Mouse (Mus musculus): ENCODE results near the gene Tuba3b. TPM values are rescaled to one million over a fixed set of nuclear protein-coding genes. Genes with fewer than 3 reads are reported as not detected.

Gene Tuba3b
- polyA plus RNA-seq, 1 experiment: not detected

DNA sequence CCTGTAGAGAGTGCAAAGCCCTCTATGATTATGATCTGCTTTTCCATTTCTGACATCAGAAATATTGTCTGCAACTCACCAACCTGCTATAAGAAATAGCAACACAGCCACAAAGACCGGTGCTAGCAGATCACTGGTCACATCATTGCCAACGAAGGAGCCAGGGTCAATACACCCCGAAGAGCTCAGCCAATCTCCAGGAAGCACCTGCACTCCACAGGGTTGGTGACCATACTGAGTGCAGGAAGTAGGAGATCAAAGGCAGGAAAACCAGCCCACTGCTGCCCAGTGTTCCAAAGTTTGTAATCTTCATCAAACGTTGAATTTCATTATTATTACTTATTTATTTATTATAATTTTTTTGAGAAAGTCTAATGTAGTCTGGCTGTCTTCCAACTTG, 10.9 kb upstream of the Tuba3b start:
- Histone ChIP-seq H3K27ac (ENCODE audit: insufficient read depth, low read length) (no peak overlapping the region), H3K4me3 (ENCODE audit: insufficient read depth, low read length) (no peak overlapping the region), H3K4me1 (ENCODE audit: control insufficient read depth, insufficient read depth, low read length) (no peaks in the 10 kb centered on the region)
- TF ChIP-seq CTCF (IDR thresholded peaks at IDR 0.05; ENCODE audit: extremely low read depth, insufficient read depth, low read length): no peak
- no peak for TF ChIP-seq POLR2A (IDR thresholded peaks at IDR 0.05; ENCODE audit: extremely low read depth, insufficient read depth, low read length)

DNA sequence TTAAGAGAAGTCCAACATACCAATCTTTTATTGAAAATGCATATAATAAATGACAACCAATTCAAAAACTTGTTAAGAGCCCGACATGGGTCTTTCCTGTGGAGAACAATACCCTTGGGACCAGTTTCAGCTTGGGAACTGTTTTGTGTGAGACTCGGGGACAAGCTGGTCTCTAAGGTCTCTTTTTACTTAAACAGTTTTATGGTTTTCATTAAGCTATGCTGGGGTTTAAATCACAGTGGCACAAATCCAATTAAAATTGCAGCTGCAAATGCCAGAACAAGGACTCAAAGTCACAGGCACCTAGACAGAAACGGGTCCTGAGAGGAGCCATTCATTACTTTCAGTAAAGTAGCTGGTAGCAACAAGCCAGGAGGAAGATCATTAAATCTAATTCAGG, 10.4 kb upstream of the Tuba3b start:
- no peak overlapping the region for H3K4me3 ChIP-seq (ENCODE audit: insufficient read depth, low read length)
- no peak for TF ChIP-seq CTCF (IDR thresholded peaks at IDR 0.05; ENCODE audit: extremely low read depth, insufficient read depth, low read length)
- no peak for TF ChIP-seq POLR2A (IDR thresholded peaks at IDR 0.05; ENCODE audit: extremely low read depth, insufficient read depth, low read length)
- H3K4me1 ChIP-seq (ENCODE audit: control insufficient read depth, insufficient read depth, low read length): no peaks in the 10 kb centered on the region
- no peak overlapping the region for H3K27ac ChIP-seq (ENCODE audit: insufficient read depth, low read length)

- Histone ChIP-seq H3K4me1 (ENCODE audit: control insufficient read depth, insufficient read depth, low read length) (no peaks in the 10 kb centered on the region), H3K4me3 (ENCODE audit: insufficient read depth, low read length) (no peak overlapping the region), H3K27ac (ENCODE audit: insufficient read depth, low read length) (no peak overlapping the region)
- TF ChIP-seq POLR2A (IDR thresholded peaks at IDR 0.05; ENCODE audit: extremely low read depth, insufficient read depth, low read length) (no peak), CTCF (IDR thresholded peaks at IDR 0.05; ENCODE audit: extremely low read depth, insufficient read depth, low read length) (no peak)
Measured at GRCm38 (mm10) chr6:145607746-145608145, 7.8 kb upstream of the Tuba3b start.

DNA sequence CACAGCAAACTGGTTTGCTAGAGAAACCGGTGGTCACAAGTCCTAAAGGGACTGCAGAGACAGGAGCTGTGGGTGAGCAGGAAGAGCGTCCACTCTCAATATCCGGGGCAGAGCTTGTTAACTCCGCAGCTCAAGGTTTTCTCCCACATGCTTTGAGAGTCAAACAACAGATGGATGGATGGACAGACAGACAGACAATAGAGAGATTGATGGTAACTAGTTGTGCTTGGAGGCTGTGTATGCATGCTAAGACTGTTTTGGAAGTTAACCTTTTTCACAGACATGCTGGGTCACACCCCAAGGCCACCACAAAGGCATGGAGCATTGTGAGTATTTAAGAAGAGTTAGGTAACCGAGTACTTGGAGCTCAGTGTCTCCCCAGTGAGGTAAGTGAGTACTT, 6.9 kb upstream of the Tuba3b start:
- TF ChIP-seq POLR2A (IDR thresholded peaks at IDR 0.05; ENCODE audit: extremely low read depth, insufficient read depth, low read length): no peak
- no peak for TF ChIP-seq CTCF (IDR thresholded peaks at IDR 0.05; ENCODE audit: extremely low read depth, insufficient read depth, low read length)
- H3K4me3 ChIP-seq (ENCODE audit: insufficient read depth, low read length): no peak overlapping the region
- H3K27ac ChIP-seq (ENCODE audit: insufficient read depth, low read length): no peak overlapping the region
- H3K4me1 ChIP-seq (ENCODE audit: control insufficient read depth, insufficient read depth, low read length): no peaks in the 10 kb centered on the region

- Histone ChIP-seq H3K4me1 (ENCODE audit: control insufficient read depth, insufficient read depth, low read length) (no peaks in the 10 kb centered on the region), H3K27ac (ENCODE audit: insufficient read depth, low read length) (no peak overlapping the region), H3K4me3 (ENCODE audit: insufficient read depth, low read length) (no peak overlapping the region)
- TF ChIP-seq CTCF (IDR thresholded peaks at IDR 0.05; ENCODE audit: extremely low read depth, insufficient read depth, low read length) (no peak), POLR2A (IDR thresholded peaks at IDR 0.05; ENCODE audit: extremely low read depth, insufficient read depth, low read length) (no peak)
Measured at GRCm38 (mm10) chr6:145610901-145611300, 4.7 kb upstream of the Tuba3b start.

DNA sequence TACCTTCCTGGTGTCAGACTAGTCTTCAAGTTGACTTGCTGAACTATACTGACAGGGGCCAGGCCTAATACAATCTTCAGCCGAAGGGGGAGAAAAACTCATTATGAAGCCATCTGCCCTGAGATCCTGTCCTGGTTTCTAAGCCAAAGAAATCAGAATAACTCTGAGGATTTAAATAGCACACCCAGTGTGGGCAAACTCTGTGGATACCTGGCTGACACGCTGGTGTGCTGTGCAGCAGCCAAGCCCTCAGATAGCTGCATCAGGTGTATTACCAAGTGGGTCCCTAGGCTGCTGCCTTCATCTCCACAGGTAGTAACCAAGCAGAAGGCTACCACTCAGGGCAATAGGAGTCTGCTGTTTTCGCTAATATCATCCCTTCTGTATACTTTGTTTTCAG, 2.9 kb upstream of the Tuba3b start:
- no peak overlapping the region for H3K4me3 ChIP-seq (ENCODE audit: insufficient read depth, low read length)
- no peak overlapping the region for H3K27ac ChIP-seq (ENCODE audit: insufficient read depth, low read length)
- TF ChIP-seq CTCF (IDR thresholded peaks at IDR 0.05; ENCODE audit: extremely low read depth, insufficient read depth, low read length) (no peak), POLR2A (IDR thresholded peaks at IDR 0.05; ENCODE audit: extremely low read depth, insufficient read depth, low read length) (no peak)
- no peaks in the 10 kb centered on the region for H3K4me1 ChIP-seq (ENCODE audit: control insufficient read depth, insufficient read depth, low read length)

GRCm38 (mm10) chr6:145614219-145614618, 1.3 kb upstream of the Tuba3b start, which contains the start of gene Lmntd1:
TSS of gene Lmntd1 (minus strand) at chr6:145614319.
- H3K27ac ChIP-seq (ENCODE audit: insufficient read depth, low read length): no peak within 1 kb of the TSS
- no peak within 1 kb of the TSS for H3K4me3 ChIP-seq (ENCODE audit: insufficient read depth, low read length)
- TF ChIP-seq POLR2A (IDR thresholded peaks at IDR 0.05; ENCODE audit: extremely low read depth, insufficient read depth, low read length): no peak
- no peak for TF ChIP-seq CTCF (IDR thresholded peaks at IDR 0.05; ENCODE audit: extremely low read depth, insufficient read depth, low read length)
- H3K4me1 ChIP-seq (ENCODE audit: control insufficient read depth, insufficient read depth, low read length): no peaks in the 10 kb centered on the region

DNA sequence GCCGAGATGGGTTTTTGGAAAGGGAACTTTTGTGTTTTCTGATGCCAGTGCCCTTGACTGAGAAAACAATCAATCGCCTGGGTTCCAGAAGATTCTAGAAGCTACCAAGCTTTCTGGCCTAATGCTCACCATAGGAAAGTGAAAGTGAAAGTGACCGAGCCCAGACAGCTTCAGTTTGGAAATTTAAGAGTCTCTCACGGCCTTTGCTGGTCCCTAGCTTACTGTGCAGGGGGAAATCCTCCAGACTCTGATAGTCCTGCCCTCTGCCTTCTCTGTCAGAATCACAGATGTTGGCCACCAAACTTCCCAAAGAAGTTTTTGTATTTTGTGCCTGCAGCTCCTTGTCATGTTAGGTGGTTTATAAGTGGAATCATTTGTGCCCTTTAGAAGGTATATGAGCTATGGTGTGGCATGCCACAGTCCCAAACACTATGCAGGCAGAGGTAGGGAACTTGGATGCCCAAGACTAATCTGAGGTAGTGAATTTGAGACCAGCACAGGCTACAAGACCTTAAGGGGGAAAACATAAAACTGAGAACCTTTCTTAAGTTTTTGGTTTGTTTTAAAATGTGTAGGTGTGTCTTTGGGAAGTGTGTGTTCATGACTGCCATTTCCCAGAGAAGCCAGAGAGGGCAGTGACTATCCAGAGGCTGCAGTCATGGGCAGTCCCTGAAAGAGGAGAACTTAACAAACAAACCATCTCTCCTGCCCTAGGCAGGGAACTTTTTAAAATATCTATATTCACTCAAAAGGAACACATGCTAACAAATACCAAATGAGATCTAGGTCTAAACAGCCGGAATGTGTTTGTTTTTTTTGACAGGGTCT, 1.1 kb downstream of the Tuba3b start:
- TF ChIP-seq POLR2A (IDR thresholded peaks at IDR 0.05; ENCODE audit: extremely low read depth, insufficient read depth, low read length) (no peak), CTCF (IDR thresholded peaks at IDR 0.05; ENCODE audit: extremely low read depth, insufficient read depth, low read length) (no peak)
- Histone ChIP-seq H3K4me1 (ENCODE audit: control insufficient read depth, insufficient read depth, low read length) (no peaks in the 10 kb centered on the region), H3K27ac (ENCODE audit: insufficient read depth, low read length) (no peak overlapping the region), H3K4me3 (ENCODE audit: insufficient read depth, low read length) (no peak overlapping the region)

DNA sequence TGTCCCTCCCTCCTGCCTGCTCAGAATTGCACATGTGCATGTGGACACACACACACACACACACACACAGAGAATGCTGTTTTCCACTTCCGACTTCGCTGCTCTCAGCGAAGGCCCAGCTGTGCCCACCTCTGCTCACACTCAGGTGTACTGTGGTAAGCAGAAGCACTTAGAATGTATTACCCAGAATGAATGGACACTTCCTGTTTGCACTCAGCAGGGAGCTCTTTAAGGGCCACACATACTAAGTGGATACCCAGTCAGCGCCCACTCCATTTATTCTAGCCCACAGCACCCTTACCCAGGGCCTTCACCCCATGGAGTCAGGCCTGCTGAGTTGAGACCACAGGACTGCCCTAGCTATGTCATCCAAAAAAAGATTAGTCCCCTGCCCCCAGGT, 7.6 kb downstream of the Tuba3b start:
- Histone ChIP-seq H3K4me1 (ENCODE audit: control insufficient read depth, insufficient read depth, low read length) (no peaks in the 10 kb centered on the region), H3K27ac (ENCODE audit: insufficient read depth, low read length) (no peak overlapping the region), H3K4me3 (ENCODE audit: insufficient read depth, low read length) (no peak overlapping the region)
- TF ChIP-seq CTCF (IDR thresholded peaks at IDR 0.05; ENCODE audit: extremely low read depth, insufficient read depth, low read length) (no peak), POLR2A (IDR thresholded peaks at IDR 0.05; ENCODE audit: extremely low read depth, insufficient read depth, low read length) (no peak)

DNA sequence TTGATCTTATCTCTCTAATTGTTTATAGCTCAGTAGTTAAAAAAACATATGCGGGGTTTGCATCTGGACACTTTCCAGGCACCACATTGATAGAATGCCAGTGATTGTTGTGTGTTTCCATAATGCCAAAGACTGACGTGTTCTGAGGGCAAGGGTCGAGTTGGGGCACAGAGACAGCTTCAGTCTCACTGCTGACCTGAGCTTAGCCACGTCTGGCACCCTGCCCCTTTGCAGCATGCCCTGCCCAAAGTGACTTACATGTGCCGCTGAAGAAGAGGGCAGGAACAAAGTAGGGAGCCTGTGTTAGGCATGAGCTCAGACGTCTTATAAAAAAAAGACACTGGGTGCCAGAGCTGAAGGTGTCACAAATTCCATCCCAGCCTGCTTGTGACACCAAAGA, 14.7 kb downstream of the Tuba3b start:
- Histone ChIP-seq H3K27ac (ENCODE audit: insufficient read depth, low read length) (no peak overlapping the region), H3K4me1 (ENCODE audit: control insufficient read depth, insufficient read depth, low read length) (no peaks in the 10 kb centered on the region), H3K4me3 (ENCODE audit: insufficient read depth, low read length) (no peak overlapping the region)
- TF ChIP-seq POLR2A (IDR thresholded peaks at IDR 0.05; ENCODE audit: extremely low read depth, insufficient read depth, low read length): no peak
- TF ChIP-seq CTCF (IDR thresholded peaks at IDR 0.05; ENCODE audit: extremely low read depth, insufficient read depth, low read length): no peak
